Mouse (Mus musculus) embryonic facial prominence, embryonic 11.5 days (tissue): Measurements from ENCODE around the gene Immp2l. TPM values are rescaled to one million over a fixed set of nuclear protein-coding genes. Genes with fewer than 3 reads are reported as not detected.
A peak's percentile ranks its signal among the peaks of the same experiment; 100 is the strongest.

ENCODE experiments used
- ATAC-seq: fragments of 200-750 bp; cut with Nextera tagmentation; replicated peaks from 2 replicates; pipeline ENCODE4 v1.8.0; 2017; ENCODE audit warnings: low read depth; ENCODE audit not compliant: insufficient number of reproducible peaks, low FRiP score, low TSS enrichment
- DNase-seq: peaks from one replicate; pipeline ENCODE4 v3.0.0-alpha.2; 2015; ENCODE audit warnings: low spot score
- H3K27ac ChIP-seq: fragments of 300-500 bp; sonication (generic); replicated peaks from 2 replicates; pipeline ENCODE4 v1.5.1; 2014; ENCODE audit warnings: mild to moderate bottlenecking, low read depth, low read length, control low read depth
- H3K27me3 ChIP-seq: fragments of 300-500 bp; sonication (generic); 2 replicates; pipeline ENCODE4 v1.6.1; 2014; ENCODE audit warnings: mild to moderate bottlenecking, low read length, moderate library complexity, mixed read lengths; ENCODE audit not compliant: control insufficient read depth, insufficient read depth
- H3K36me3 ChIP-seq: fragments of 300-500 bp; sonication (generic); replicated peaks from 2 replicates; pipeline ENCODE4 v1.6.1; 2014; ENCODE audit warnings: low read depth, mild to moderate bottlenecking, low read length, moderate library complexity, mixed read lengths; ENCODE audit not compliant: control insufficient read depth, insufficient read depth
- H3K4me1 ChIP-seq: fragments of 300-500 bp; sonication (generic); 2 replicates; pipeline ENCODE4 v1.6.1; 2014; ENCODE audit warnings: low read length, mixed read lengths; ENCODE audit not compliant: control insufficient read depth, insufficient read depth
- H3K4me2 ChIP-seq: fragments of 300-500 bp; sonication (generic); 2 replicates; pipeline ENCODE4 v1.6.1; 2014; ENCODE audit warnings: low read depth, mild to moderate bottlenecking, control low read depth, low read length, moderate library complexity
- H3K4me3 ChIP-seq: fragments of 300-500 bp; sonication (generic); 2 replicates; pipeline ENCODE4 v1.5.1; 2014; ENCODE audit warnings: low read depth, low read length, control low read depth
- H3K9ac ChIP-seq: fragments of 300-500 bp; sonication (generic); replicated peaks from 2 replicates; pipeline ENCODE4 v1.6.1; 2014; ENCODE audit warnings: mild to moderate bottlenecking, control low read depth, low read length
- H3K9me3 ChIP-seq: fragments of 300-500 bp; sonication (generic); replicated peaks from 2 replicates; pipeline ENCODE4 v1.6.1; 2016; ENCODE audit warnings: mild to moderate bottlenecking, low read length, inconsistent platforms, mixed read lengths; ENCODE audit not compliant: control insufficient read depth
- WGBS: fragments of 180-500 bp; shearing (Covaris S2); extraction: QIAGEN DNeasy Blood & Tissue Kit; methylation state at CpG from one replicate; pipeline ENCODE4 v1.1.7; 2014; 5-methylcytosine and 5-hydroxymethylcytosine counted together
- polyA plus RNA-seq: library from polyadenylated mRNA; unstranded; fragments of >200 nt; fragmentation: Nextera tagmentation; extraction: Ambion mirVana; gene quantifications from 2 replicates; pipeline ENCODE4 v1.2.1, GENCODE M21; 2014

The Immp2l gene
- polyA plus RNA-seq, 1 experiment from 2014 or later = 10.4 TPM

DNA sequence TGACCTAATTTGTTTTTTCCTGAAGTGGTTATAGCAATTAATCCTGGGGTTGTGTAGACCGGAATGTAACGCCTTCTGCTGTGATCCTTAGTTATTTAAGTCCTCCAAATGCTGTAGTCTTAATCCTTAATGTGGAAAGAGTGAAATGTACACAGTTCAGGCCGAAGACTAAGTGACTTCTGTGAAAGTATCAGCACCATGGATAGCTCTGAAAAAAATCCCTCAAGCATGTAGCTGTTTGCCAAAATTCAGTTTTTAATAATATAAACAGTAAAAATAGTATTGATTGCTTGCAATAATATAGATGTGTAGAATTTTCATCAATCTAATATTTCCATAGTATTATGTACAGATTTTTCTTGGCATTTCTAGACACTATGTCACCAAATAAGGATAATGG is 332.1 kb downstream of the Immp2l start:
- DNase-seq (peak; percentile 74), ATAC-seq (no peak)
- no peak overlapping the region for H3K27ac ChIP-seq
- H3K4me1 ChIP-seq = no peaks in the 10 kb centered on the region
- no peak overlapping the region for H3K4me2 ChIP-seq
- WGBS = 76% methylated on average over 3 of the region's 3 CpGs
- no peak overlapping the region for H3K4me3 ChIP-seq
- no peaks in the 10 kb centered on the region for H3K27me3 ChIP-seq
- no peak overlapping the region for H3K9ac ChIP-seq
- no peaks in the 10 kb centered on the region for H3K36me3 ChIP-seq
- H3K9me3 ChIP-seq = no peaks in the 10 kb centered on the region

DNA sequence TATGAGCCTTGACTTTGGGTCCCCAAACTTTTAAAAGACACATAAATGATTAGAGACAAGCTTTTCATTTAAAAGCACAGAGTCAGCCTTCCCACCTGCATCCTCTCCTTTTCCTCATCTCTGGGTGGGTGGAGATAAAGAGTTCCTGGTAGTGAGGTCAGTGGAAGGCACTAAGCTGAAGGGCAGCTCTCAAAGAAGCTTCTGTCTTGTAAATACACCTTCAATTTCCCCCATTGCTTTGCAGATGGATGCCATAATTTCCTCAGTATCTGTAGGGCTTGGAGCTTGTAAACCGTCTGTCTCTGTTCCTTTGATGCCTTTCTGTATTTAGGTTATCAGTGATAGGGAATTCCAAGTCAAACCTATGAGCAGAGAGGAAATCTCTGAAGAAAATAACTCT is 362.8 kb downstream of the Immp2l start:
- Histone ChIP-seq H3K36me3 (no peaks in the 10 kb centered on the region), H3K9me3 (no peaks in the 10 kb centered on the region), H3K4me1 (no peaks in the 10 kb centered on the region), H3K27ac (no peak overlapping the region), H3K4me2 (no peak overlapping the region), H3K9ac (no peak overlapping the region), H3K4me3 (no peak overlapping the region), H3K27me3 (no peaks in the 10 kb centered on the region)
- 89% methylated on average over 1 of the region's 1 CpGs for WGBS
- no peak for ATAC-seq
- DNase-seq = no peak

DNA sequence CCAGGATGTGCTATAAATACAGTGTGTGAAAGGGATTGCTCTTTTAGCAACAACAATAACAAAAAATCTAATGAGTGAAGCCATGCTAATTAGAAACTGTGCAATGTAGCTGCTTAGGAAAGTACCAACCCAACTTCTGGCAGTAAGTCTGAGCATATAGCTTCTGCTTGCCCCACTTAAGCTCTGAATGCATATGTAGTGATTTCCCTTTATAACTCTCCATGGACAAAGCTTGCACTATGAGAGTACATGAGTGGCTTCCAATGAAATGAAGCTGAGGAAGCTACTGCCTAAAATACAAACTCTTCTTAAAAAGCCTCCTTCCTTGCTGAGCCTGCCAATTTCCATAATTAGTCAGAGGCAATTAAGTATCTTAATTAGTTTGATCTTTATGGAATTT is 370.3 kb downstream of the Immp2l start:
- Histone ChIP-seq H3K9ac (no peak overlapping the region), H3K4me2 (no peak overlapping the region), H3K4me1 (no peaks in the 10 kb centered on the region), H3K4me3 (no peak overlapping the region), H3K9me3 (no peaks in the 10 kb centered on the region), H3K27me3 (no peaks in the 10 kb centered on the region), H3K27ac (no peak overlapping the region), H3K36me3 (no peaks in the 10 kb centered on the region)
- ATAC-seq = no peak
- no peak for DNase-seq

DNA sequence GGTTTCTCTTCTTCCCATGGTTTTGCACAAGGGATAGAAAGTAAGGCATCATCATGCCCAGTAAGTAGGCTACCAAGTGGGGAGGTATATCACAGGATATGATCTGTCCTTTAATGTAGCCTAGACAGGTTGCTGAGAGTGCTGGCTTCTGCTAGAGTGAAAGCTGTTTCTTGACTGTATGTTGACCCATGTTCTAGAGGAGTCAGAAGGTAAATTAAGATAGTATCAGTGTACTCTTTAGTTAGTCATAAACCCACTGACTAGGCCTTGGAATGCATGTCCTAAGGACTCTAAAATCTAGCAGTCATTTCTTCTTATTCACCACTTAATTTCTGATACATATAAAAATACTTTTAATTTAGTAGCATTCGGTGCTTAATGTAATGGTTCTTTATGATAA is 377.2 kb downstream of the Immp2l start:
- Histone ChIP-seq H3K27me3 (no peaks in the 10 kb centered on the region), H3K36me3 (no peaks in the 10 kb centered on the region), H3K4me1 (no peaks in the 10 kb centered on the region), H3K9me3 (no peaks in the 10 kb centered on the region), H3K4me2 (no peak overlapping the region), H3K4me3 (no peak overlapping the region), H3K9ac (no peak overlapping the region), H3K27ac (no peak overlapping the region)
- 90% methylated on average over 1 of the region's 1 CpGs for WGBS
- no peak for ATAC-seq
- no peak for DNase-seq

DNA sequence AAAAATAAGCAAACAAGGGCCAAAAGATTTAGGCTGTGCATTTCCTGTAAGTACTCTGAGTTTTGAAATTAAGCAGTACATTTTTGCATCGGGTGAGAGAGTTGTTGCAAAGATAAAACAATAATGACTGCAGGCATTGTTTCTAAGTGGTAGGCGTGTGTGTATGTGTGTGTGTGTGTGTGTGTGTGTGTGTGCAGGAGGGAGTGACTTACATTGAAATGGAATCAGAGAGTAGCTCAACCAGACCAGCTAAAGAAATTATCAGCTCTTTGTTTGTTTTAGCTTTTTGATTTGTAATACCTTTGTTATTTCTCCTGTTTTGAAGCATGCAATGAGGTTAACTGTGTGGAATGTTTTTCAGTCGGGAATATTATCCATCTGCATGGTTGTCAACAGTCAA is 378.0 kb downstream of the Immp2l start:
- no peak for ATAC-seq
- Histone ChIP-seq H3K4me1 (no peaks in the 10 kb centered on the region), H3K27ac (no peak overlapping the region), H3K4me2 (no peak overlapping the region), H3K4me3 (no peak overlapping the region), H3K9ac (no peak overlapping the region), H3K27me3 (no peaks in the 10 kb centered on the region), H3K9me3 (no peaks in the 10 kb centered on the region), H3K36me3 (no peaks in the 10 kb centered on the region)
- WGBS = 68% methylated on average over 3 of the region's 3 CpGs
- no peak for DNase-seq

DNA sequence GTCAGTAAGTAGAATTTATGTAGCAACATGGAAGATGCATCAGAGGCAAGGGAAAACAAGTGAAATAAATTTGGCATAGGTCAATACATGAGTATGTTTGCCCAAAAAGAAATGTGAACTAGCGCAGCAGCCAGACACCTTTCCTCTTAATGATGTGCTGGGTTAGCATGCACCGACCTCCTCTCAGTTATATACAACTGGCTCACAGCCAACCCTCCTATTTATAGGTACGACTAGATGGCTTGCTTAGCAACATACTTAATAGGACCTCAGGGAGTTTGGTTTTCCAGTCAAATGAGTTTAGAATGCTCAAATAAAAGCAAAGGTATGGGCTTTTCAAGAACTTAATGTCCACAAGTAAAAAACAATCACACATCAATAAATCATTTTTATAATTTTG is 385.5 kb downstream of the Immp2l start:
- Histone ChIP-seq H3K27ac (no peak overlapping the region), H3K36me3 (no peaks in the 10 kb centered on the region), H3K9me3 (no peaks in the 10 kb centered on the region), H3K4me1 (no peaks in the 10 kb centered on the region), H3K27me3 (no peaks in the 10 kb centered on the region), H3K9ac (no peak overlapping the region), H3K4me3 (no peak overlapping the region), H3K4me2 (no peak overlapping the region)
- 71% methylated on average over 3 of the region's 3 CpGs for WGBS
- DNase-seq (no peak), ATAC-seq (no peak)

DNA sequence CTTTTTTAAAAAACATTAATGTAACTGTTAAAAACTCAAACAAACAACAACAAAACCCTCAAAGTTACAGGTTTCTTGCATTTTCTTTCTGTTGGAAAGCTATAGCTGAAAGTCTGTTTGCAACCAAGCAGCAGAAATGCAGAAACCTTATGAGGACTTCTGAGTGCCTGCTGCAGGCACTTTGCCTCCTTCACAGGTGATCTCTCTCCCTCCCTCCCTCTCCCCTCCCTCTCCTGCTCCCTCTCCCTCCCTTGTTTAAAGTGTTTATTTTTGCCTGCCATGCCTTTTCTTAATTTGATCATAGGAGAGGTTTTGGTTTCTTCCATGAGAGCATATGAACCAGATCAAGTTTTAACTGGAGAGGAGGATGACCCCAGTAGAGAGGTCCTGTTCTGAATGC is 392.7 kb downstream of the Immp2l start:
- Histone ChIP-seq H3K9me3 (no peaks in the 10 kb centered on the region), H3K4me2 (no peak overlapping the region), H3K9ac (no peak overlapping the region), H3K4me1 (no peaks in the 10 kb centered on the region), H3K4me3 (no peak overlapping the region), H3K36me3 (no peaks in the 10 kb centered on the region), H3K27ac (no peak overlapping the region), H3K27me3 (no peaks in the 10 kb centered on the region)
- ATAC-seq (no peak), DNase-seq (no peak)

DNA sequence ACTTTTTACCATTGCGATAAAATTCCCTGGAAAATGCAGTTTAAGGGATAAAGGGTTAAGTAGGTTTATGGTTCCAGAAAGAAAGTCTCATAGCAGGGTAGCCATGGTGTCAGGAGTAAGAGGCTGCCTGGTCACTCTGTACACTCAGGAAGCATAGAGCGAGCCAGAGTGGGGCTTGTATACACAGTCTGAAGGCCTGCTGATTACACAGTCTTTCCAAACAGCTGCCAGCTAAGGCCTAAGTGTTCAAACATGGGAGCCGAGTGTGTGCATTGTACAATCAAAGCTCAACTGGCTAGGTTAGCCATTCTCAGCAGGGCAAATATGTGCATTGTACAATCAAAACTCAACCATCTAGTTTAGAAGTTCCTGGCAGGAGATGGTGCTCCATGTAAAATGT is 393.2 kb downstream of the Immp2l start:
- Histone ChIP-seq H3K4me1 (no peaks in the 10 kb centered on the region), H3K27ac (no peak overlapping the region), H3K4me3 (no peak overlapping the region), H3K4me2 (no peak overlapping the region), H3K36me3 (no peaks in the 10 kb centered on the region), H3K9me3 (no peaks in the 10 kb centered on the region), H3K9ac (no peak overlapping the region), H3K27me3 (no peaks in the 10 kb centered on the region)
- DNase-seq (no peak), ATAC-seq (no peak)
- whole genome bisulfite sequencing = 61% methylated on average over 3 of the region's 3 CpGs

DNA sequence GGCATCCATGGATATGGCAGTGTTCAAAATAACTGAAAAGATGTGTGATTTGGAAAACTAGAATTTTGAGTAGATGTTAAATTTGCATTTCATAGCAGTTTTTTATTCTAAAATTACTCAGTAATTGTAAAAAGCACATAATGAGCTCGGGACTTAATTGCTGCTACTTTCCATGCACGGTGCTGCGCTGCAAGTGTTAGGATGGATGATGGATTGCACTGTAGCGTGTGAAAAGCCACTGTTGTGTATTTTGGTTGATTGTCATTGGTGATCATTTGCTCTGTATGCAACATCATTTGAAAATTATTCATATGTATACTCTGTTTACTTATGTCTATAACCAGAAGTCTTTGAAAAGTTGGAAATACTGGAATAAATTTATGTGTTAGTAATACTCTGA is 394.1 kb downstream of the Immp2l start:
- H3K4me3 ChIP-seq = no peak overlapping the region
- no peaks in the 10 kb centered on the region for H3K36me3 ChIP-seq
- H3K4me1 ChIP-seq = no peaks in the 10 kb centered on the region
- ATAC-seq = no peak
- H3K27ac ChIP-seq = no peak overlapping the region
- no peak for DNase-seq
- H3K9me3 ChIP-seq = no peaks in the 10 kb centered on the region
- no peak overlapping the region for H3K4me2 ChIP-seq
- WGBS = 85% methylated on average over 4 of the region's 4 CpGs
- H3K9ac ChIP-seq = no peak overlapping the region
- no peaks in the 10 kb centered on the region for H3K27me3 ChIP-seq
